Mouse (Mus musculus): ENCODE data around the gene Cep162. TPM values are rescaled to one million over a fixed set of nuclear protein-coding genes. Genes with fewer than 3 reads are reported as not detected.

Gene Cep162
- total and polyA plus RNA-seq, 2 experiments from 2014 or later: 4.0 to 6.5 TPM

DNA sequence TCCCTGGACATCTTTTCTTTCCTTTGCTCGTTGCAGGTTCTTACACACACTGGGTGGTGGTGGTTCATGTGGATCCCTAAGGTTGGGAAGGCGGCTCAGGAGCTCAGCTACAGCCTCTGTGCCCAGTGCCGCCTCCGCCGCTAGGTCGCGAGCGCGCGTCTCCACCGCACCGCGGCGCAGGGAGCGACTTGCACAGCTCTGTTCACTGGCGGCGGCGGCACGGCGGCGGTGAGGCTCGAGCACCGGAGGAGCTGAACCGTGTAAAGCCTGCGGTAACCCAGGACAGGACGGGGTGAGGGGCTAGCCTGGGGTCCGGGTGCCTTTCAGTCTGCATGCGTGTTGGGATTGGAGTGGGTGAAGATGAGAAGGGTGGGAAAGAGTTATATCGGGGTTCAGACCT, 111.2 kb downstream of the Cep162 start, which contains the start of gene Mrap2:
Gene Mrap2 (plus strand): TSS at position 201 of the 400 bp plus-strand sequence.
- DNase-seq (ENCODE audit: low spot score): peak; percentile 74
- peak within 1 kb of the TSS; percentile 47 for H3K9ac ChIP-seq (replicated peaks; ENCODE audit: low read length, poor library complexity, severe bottlenecking)
- no peaks in the 10 kb centered on the region for H3K36me3 ChIP-seq (ENCODE audit: insufficient read depth, low read length)
- no peak within 1 kb of the TSS for H3K27ac ChIP-seq (ENCODE audit: low read depth, low read length)
- peak within 1 kb of the TSS; percentile 47 for H3K4me3 ChIP-seq (ENCODE audit: low read depth, low read length)
- peak; percentile 85 for ATAC-seq (ENCODE audit: low FRiP score)
- H3K9me3 ChIP-seq (ENCODE audit: low read length): no peaks in the 10 kb centered on the region
- H3K27me3 ChIP-seq (ENCODE audit: insufficient read depth, low read length): no peaks in the 10 kb centered on the region
- TF ChIP-seq CTCF (IDR thresholded peaks at IDR 0.05): peak; percentile 73
- H3K4me1 ChIP-seq (ENCODE audit: insufficient read depth, low read length): 0 out of 2 replicates have a peak, but pooled peaks cover 4% of the 10 kb centered on the region
- WGBS: 2% methylated on average over 29 of the region's 29 CpGs
- peak within 1 kb of the TSS; percentile 82 for H3K4me2 ChIP-seq (ENCODE audit: low read depth, low read length, poor library complexity, severe bottlenecking)

DNA sequence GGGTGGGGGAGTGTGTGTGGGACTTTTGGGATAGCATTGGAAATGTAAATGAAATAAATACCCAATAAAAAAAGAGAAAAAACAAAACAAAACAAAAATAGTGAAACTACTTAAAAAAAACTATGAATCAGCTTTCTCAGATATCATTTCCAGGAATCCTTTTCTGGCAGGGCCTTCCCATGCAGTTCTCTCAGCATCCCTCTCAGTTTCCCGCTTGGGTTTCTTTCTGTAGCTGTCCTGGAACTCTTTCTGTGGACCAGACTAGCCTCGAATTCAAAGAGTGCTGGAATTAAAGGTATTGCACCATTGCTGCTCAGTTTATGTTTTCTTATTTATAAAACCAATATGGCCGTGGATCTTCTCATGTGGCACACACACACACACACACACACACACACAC, 112.3 kb downstream of the Cep162 start:
- H3K36me3 ChIP-seq (ENCODE audit: insufficient read depth, low read length): no peaks in the 10 kb centered on the region
- ATAC-seq (ENCODE audit: low FRiP score) (no peak), DNase-seq (ENCODE audit: low spot score) (no peak)
- H3K4me1 ChIP-seq (ENCODE audit: insufficient read depth, low read length): 0 out of 2 replicates have a peak, but pooled peaks cover 4% of the 10 kb centered on the region
- no peak overlapping the region for H3K9ac ChIP-seq (replicated peaks; ENCODE audit: low read length, poor library complexity, severe bottlenecking)
- no peaks in the 10 kb centered on the region for H3K27me3 ChIP-seq (ENCODE audit: insufficient read depth, low read length)
- no peak overlapping the region for H3K4me3 ChIP-seq (ENCODE audit: low read depth, low read length)
- H3K9me3 ChIP-seq (ENCODE audit: low read length): no peaks in the 10 kb centered on the region
- TF ChIP-seq CTCF (IDR thresholded peaks at IDR 0.05): no peak
- H3K4me2 ChIP-seq (ENCODE audit: low read depth, low read length, poor library complexity, severe bottlenecking): no peak overlapping the region
- H3K27ac ChIP-seq (ENCODE audit: low read depth, low read length): no peak overlapping the region
- 89% methylated on average over 3 of the region's 3 CpGs for WGBS

Other genes starting within 250 kb of the Cep162 start
- gene Ripply2, start 240.0 kb downstream of the Cep162 start, total RNA-seq (2014; rRNA removed): 2.6 and 3.5 TPM in 2 replicates
- gene Ripply2, start 240.0 kb downstream of the Cep162 start, polyA plus RNA-seq (2015; fragmentation: Nextera tagmentation; extraction: Ambion mirVana): 16.4 and 17.1 TPM in 2 replicates
- 29.9 and 31.6 TPM in 2 replicates for gene Cyb5r4, start 233.5 kb downstream of the Cep162 start, total RNA-seq (2014; rRNA removed)
- gene Cyb5r4, start 233.5 kb downstream of the Cep162 start, polyA plus RNA-seq (2015; fragmentation: Nextera tagmentation; extraction: Ambion mirVana): 31.0 and 33.0 TPM in 2 replicates
- 3.7 and 4.3 TPM in 2 replicates for gene Mrap2, start 111.2 kb downstream of the Cep162 start, total RNA-seq (2014; rRNA removed)
- gene Mrap2, start 111.2 kb downstream of the Cep162 start, polyA plus RNA-seq (2015; fragmentation: Nextera tagmentation; extraction: Ambion mirVana): 4.2 and 4.8 TPM in 2 replicates